Mouse (Mus musculus) gastrocnemius, postnatal 25 days (tissue): ENCODE measurements around the gene Ccnd2. TPM values are rescaled to one million over a fixed set of nuclear protein-coding genes. Genes with fewer than 3 reads are reported as not detected.

Experiments
- DNase-seq: peaks from one replicate; pipeline ENCODE4 v3.0.0; 2022
- long read RNA-seq, 2 experiments: library from polyadenylated mRNA; stranded (forward); transcript quantifications; one replicate each; pipeline ENCODE4 v2.0.0; 2021
- total RNA-seq, 2 experiments: library from RNA; stranded (reverse); gene quantifications; 1 replicate in 1 of 2; 2 replicates in 1 of 2; pipeline ENCODE4 v1.2.3; 2021

Gene Ccnd2
- total RNA-seq, result 10 to 100 TPM; 17.1 to 35.7 TPM
- long read RNA-seq, experiment 1, full-length matches to known transcripts, result 3 of 3 reads
- long read RNA-seq, experiment 1, partial matches to known transcripts, result 0 of 3 reads
- long read RNA-seq, experiment 1, other reads (novel, unspliced or antisense), result 0 of 3 reads
- long read RNA-seq, experiment 2, full-length matches to known transcripts, result 7 of 15 reads
- long read RNA-seq, experiment 2, partial matches to known transcripts, result 1 of 15 reads
- long read RNA-seq, experiment 2, other reads (novel, unspliced or antisense), result 7 of 15 reads

DNA sequence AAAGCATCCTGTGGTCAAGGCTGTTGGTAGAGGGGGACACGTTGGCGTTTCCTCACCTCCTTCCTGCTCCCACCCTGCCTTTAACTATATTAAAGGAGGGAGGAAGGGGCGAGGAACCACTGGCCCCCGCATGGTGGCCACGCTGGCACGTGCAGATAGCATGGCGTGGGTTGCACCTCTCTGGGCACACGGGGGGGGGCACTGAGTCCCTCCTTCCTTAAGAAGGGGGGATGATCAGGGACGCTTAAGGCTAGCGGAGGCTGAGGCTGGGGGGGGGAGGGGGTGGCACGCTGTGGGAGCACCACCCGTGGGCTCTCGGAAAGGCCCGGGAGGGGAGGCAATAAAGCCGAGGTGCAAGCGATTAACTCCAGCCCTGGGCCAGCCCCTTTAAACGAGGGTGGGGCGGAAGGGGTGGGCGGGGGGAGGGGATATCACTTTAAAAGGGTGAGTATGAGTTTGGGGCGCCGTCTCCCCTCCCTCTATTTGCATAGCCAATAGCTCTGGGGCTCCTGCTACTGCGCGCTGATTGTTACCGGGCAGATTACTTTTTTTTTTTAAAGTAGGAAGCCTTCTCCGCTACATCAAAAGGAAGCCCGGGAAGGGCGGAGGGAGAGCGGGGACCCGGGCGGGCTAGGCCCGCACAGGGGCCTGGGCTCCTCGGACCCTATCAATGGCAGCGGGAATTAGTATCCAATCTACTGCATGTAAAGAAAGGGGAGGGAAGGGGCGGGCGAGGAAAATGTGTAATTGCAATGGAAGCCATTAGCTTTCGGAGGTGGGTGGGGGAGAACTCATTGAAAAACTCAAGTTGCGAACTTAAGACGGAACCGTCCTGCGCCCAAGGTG lies at the start of gene Ccnd2:
Gene Ccnd2, minus strand, starts transcription at position 88 of the 846 bp plus-strand sequence.
- peak; percentile 67 for DNase-seq

DNA sequence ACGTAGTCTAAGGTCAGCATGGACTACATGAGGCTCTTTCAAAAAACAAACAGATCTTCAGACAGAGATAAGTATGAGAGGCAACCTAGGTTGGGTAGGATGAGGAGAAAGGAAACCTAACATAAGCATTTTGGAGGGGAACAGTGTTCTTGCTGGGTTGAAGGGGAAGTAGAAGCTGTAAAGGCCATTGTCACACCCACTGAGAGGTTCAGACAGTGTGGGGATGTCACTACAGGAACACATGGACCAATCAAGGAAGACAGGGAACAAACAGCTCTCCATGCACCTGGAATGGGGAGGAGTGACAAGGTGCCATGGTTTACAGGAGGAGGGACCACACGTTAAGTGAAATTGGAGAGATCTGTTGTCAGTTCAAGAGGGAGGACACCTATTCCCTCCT lies 45.0 kb upstream of the Ccnd2 start:
- no peak for DNase-seq

DNA sequence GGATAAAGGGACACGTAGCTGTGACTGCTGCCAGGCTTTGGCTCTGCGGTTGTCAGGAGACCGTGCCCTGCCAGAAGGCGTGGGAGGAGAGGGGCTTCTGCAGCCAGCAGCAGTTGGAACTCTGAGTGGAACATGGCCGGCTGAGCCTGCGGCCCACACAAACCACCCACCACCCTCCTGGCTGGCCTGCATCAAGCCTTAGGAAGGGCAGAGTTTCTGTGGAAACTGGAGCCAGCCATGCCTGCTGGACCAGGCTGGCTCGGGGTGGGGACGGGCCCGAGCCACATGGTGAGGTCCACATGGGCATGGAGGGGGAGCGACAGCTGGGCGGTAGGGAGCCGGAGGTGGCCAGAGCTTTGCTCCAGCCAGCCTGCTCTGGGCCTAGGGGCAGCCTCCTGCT lies 29.3 kb upstream of the Ccnd2 start:
- peak; percentile 16 for DNase-seq

DNA sequence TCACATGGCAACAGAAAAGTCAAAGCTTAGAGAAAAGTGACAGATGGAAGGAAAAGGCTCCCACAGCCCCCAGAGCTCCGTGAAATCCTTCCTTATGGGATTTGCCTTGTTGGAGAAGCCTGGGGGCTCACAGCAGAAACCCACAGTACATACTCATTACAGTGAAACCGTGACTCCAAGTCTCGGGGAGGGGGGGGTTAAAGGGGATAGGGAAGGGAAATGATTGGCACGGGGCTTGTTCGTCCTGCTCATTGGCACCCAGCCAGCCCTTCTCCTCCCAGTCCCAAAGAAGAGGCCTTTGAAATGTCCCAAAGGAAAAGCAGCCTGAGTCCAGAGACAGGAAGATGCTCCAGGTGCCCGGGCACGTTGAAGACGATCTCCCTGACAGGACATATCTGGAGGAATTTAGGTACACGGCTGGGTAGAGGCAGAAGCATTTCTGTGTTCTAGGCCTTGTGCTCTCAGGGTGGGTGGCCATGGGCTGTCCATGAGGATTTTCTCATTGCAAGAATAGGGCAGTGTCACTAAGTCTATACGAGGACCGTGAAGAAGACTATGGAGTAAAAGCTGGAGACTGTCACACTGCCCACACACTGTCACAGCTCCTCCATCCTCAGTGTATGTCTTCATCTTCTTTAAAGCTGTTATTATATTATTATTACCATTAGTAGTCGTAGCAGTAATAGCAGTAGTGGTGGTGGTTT lies 27.2 kb upstream of the Ccnd2 start:
- DNase-seq, result no peak

DNA sequence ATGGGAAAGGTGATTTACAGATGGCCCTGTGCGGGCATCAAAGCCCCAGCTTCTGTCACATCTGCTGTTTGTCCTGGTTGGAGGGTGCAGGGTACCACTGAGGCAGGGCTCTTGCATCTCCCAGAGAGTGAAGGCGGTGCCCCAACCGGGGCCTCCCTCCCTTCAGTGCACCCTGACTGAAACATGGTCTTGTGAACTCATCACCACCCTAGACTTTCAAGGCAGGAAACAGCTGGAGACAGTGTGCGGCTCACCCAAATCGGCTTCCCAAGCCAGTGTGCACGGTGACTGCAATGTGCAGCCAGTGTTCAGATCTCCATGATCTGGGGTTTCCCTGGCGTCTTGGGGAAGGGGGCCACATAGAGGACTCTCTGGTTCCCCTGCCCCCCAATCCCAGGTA lies 26.0 kb upstream of the Ccnd2 start:
- no peak for DNase-seq

DNA sequence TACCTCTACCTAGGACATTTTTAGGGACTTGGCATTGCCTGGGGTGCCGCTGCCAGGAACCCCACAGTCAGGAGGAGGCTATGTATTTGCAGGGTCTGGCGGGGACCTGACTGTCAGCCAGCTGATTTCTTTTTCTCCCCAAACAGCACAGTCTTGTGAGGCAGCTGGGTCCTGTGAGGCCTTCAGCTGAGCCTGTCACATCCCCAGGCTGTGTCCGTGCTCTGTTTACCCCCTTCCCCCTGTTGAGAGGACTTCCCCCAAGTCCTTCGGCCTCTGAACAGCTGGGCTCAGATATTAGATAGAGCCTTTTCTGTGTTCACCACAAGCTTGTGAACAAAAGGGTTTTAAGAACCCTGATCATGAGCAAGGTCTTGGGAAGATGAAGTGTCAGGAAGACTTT lies 25.4 kb upstream of the Ccnd2 start:
- DNase-seq, result no peak

DNA sequence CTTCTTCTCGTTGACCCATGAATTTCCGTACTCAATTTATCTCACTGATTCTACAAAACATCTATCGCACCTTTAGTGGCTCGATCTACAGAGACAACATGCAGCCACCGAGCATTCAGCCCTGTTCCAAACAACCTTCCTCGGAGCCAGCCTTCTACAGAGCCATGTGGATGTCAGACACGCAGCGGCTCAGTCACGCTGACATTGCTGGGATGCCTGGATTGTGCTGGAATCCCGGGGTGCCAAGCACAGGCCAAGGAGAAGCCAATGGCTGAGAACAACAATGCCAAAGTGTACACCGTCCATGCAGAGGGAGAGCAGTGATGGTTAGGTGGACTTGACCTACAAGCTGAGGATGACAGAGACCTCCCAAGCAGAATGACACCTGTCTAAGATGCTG lies 20.5 kb upstream of the Ccnd2 start:
- no peak for DNase-seq

DNA sequence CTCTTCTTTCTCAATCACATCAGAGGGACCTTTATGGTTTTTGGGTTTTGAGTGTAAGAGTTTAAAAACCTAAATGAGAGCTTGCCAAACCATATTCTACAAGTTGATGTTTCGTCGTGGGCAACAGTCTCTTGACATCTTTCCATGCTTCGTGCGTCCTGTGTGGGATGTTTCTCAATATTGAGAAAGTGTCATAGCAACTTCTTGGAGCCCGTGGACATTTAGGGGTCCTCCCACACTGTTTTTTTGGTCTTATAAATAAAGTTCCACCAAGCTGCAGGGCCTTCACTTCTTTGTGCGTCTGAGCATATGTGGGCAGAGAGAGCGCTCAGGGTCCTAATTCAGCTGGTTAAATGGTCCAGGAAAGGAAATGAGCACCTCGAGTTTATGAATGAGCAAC lies 18.7 kb upstream of the Ccnd2 start:
- no peak for DNase-seq

DNA sequence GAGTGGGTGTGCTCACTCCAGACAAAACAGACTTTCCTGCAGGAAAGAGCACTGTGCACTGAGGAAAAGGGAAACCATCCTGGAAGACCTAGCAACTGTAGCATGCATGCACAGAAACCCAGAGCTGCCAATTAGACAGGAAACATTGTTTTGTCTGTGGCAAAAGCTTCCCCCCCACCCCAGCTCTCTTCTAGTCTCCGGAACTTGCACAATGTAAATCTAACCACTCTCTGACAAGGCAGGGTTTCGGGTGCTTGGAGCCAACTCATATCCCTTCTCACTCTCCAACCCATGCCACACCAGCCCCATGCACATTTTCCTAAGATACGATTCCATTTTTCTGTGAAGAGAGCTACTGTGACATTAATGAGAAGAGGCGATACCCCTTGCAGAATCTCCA lies 13.7 kb upstream of the Ccnd2 start:
- no peak for DNase-seq

DNA sequence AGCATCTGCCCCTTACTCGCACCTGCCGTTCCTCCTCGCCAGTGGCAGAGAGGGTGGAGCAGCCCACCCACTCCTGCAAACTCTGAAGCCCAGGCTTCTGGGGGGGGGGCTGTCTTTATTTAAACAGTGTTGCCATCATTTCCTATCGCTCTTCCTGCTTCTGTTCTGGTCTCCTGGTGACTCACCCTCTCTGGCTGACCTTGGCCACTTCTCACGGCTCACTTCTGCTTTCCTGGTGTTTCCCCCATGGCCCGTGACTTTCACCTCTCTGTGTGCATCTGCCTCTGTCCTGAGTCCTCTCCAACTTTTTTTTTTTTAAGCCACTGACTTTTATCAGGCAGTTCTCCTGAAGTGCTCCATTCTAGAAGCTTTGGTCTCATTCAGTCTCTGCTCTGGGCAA lies 10.8 kb upstream of the Ccnd2 start:
- peak; percentile 8 for DNase-seq

DNA sequence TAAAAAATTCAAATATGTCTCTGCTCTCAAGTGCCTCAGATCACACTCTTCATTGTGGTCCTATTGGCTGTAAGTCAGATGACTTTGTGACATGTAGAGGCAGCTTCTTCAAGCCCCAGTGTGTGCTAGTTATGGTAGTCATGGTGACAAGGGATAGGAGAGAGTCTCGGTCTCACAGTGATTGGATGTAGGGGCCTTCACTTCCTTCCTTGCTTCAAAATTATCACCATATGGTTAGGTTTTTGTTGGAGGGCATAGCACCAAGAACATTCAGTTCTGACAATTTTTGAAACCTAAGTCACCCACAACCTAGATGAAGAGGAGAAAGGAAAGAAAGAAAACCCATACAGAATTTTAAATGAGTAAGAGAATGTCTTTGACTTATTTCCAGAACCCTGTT lies 5.3 kb upstream of the Ccnd2 start:
- DNase-seq, result no peak

DNA sequence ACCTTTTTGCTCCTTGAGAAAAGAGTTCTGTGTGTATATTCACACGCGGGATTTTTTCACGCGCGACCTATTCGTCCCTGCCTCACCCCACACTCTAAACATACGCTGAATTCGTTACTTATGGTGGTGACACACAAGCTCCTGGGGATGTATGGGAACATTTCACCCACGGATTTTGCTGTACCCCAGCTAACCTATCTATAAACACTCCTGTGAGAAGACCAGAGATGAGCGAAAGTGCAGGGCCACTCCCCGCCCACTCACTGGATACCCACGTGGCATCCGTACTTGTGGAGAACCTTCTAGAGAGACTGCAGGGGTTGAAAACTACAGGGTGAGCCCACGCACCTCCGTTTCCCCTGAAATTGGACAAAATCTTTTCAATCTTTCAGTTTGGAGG lies 3.5 kb upstream of the Ccnd2 start:
- no peak for DNase-seq

DNA sequence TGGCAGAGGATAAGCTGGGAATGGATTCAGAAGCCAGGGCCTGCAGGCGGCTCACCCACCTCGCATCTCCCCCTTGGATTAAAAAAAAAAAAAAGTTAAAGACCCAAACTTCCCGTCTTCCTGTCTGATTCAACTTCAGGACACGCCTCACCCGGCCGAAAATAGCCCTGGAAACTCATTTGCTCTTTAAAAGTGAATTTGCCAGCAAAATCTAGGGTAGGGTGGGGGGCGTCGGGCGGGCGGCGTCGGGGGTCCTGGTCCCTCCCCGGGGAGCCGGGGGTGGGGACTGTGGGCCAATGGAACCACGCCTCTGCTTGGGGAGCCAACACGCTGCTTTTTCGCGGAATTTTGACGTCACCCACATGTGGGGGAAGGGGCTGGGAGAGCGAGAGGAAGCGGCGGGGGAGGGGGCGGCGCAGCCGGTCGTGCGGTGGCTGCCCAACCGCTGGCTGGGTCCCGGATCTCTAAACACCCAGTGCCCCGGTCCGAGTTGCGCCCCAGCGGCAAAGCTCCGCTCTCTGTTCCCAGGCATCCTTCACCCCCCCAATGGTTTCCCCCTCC lies 2.8 kb upstream of the Ccnd2 start:
- DNase-seq, result peak; percentile 71

DNA sequence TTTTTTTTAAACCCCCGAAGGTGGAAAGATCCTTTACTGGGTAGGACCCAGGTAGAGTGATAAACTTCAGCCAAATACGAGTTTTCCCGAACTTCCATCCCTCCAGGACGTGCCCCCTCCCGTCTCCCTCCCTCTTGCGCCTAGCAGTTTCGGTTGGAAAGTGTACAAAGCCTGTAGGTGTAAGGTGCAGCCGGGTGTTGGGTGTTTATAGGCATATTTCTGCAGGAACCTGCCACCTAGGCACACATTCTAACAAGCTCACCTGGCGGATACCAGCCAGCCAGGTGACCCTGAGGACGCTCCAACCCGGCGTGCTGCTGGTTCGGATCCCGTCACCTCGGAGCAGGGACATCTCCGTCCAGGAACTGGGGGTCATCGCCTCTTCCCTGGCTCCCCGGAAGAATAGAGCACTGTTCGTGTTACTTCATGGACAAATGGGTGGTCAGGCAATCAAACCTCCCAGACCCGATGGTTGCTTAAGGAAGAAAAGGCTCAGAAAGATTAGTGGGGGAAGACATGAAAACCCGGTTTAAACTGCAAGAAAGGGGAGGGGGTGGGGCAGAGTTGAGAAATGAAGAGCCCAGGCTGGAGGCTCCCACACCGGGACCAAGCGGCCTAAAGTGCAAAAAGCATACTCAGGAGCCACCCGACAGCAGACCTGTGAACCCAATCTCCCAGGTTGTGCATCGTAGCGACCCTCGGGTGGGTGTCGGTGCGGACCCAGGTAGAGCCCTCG lies 2.1 kb upstream of the Ccnd2 start:
- DNase-seq, result peak; percentile 27

DNA sequence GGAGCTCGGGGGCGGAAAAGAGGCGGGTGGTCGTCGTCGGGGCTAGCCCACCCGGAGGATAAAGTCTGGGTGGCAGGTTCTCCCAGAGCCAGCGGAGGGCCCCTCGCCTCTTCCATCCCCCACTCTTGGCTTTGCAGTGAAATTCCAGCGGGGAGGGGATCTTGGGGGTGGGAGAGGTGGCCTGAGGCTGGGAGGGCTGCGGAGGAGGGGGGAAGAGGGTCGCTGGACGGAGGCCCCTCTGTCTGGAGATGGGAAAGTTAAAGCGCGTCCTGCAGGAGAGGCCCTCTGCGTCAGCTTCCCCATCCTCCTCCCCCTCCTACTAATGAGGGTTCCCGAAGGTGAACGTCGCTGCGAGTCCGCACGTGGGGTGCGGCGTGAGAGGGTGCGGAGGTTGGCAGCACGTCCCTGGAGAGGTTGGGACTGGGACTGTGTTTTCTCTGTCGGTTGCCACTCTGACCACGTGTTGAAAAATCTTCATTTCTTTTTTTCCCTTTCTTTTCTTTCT lies 1.4 kb upstream of the Ccnd2 start:
- peak; percentile 35 for DNase-seq

DNA sequence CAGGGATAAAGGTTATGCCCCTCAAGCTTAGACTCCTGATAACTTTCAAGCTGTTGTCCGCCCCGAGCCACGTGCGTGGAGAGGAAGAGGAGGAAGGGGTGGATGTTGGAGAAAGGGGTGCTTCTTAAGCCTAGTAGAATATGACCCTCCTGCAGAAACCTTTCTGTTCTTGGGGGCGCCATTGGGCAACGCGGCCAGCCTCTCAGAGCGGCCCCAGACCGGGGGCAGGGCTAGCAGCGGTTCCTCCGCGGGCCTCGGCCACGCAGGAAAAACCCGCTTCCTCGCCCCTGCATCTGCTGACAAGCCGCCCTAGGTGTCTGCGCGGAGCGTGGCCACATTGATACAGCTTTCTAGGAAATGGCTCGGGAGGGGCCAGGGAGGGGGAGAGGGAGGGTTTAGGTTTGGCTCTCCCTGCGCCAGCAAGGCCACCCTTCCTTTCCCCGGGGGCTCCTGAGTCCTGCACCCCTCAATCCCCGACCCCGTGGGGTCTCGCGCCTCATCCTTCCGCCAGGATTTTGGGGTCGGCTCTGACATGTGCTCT lies 358 bp downstream of the Ccnd2 start:
- DNase-seq, result peak; percentile 38

DNA sequence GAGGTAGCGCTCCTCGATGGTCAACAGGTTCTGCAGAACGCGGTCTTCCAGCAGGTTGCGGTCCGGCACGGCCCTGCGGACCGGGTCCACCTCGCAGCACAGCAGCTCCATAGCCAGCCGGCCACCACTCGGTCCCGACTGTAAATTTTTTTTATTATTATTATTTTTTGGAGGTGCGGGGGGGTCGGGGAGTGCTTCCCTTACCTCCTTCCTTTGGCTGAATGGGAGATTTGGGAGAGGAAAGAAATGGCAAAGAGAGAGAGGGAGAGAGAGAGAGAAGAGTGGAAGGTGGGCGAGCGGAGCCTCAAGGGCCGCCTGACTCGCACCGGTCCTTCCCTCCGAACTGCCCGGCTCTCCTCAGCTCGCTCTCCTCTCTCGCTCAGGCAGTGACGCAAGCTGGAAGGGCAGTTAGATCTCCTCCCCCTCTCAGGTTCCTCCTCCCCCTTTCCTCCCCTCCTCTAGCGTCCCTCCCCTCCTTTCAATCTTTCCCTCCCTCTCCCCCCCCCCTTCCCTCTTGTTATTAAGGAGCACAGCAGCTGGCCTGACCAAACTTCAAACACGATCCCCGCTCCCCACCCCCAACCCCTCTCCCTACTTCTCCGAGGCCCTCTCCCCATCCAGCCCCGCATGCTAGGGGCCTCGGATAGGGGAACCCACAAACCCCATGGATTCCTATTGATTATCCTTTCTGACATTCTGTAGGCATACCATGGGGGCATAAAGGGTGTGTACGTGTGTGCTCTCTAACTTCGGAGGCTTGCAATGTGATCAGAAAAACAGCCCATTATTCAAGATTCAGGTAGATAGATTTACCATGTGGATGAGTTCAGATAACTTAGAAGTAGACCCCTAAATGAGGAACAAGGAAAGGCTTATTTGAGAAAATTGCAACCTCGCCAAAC lies 1.1 kb downstream of the Ccnd2 start:
- peak; percentile 73 for DNase-seq

DNA sequence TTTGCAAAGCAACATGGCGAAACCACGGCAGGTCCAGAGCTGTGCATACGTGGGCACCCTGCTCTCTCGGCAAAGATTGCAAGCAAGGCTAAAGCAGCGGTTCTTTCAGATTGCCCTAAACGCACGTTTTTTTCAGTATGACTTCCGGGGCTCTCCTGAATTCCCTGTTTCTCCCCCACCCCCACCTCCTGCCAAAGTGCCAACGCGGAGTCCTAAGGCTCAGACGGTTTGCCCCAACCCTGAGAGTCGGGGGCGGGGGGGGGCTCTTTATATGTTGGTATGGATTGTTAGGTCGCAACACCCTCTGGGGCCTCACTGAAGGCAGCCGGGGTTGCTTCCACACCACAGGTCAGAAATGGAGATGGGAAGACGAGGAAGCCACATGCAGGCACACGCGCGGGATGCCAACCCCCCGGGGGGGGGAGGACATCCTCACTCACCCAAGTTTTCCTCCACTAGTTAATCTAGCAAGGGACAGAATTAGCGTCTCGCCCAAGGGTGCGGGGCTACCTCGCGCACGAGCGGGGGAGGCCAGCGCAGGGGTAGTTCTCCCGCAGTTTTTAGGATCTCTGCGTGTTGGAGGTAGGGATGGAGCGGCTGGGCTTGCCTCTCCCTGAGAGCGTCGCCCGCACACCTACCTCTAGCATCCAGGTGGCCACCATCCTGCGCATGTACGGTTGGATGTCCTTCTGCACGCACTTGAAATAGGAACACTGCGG lies 1.9 kb downstream of the Ccnd2 start:
- peak; percentile 13 for DNase-seq

DNA sequence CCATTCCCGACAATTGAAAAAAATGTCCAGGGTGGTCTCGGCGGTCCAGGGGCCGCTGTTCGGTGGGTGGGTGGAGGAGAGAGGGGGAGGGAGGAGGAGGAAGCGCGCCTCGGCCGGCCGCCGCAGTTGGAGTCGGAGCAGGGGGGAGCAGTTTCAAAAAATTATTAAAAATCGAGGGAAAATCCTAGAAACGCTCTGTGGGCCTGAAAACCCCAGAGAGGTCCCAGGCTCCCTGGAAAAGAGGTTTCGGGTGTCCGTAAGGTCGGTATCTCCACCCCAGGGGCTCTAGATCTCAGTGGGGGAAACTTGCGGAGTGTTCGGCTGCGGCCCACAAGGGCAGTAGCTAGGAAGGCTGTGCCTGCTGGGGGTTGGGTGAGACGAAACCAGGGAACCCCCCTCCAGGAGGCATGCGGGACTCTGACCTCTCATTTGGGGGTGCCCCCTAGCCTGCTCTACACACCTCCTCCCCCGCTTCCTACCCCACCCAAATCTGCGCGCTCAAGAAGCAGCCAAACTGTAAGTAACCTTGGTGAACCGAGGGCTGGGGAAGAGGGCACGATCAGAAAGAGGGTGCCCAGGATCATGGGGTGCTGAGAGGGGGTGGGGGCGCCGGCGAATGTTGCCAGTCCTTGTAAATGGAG lies 2.6 kb downstream of the Ccnd2 start:
- peak; percentile 17 for DNase-seq
